Mouse (Mus musculus) heart, embryonic 16.5 days (tissue): ENCODE data around the gene Wdr90. TPM values are rescaled to one million over a fixed set of nuclear protein-coding genes. Genes with fewer than 3 reads are reported as not detected.

Experiments
- ATAC-seq: fragments of 200-750 bp; cut with Nextera tagmentation; replicated peaks from 2 replicates; pipeline ENCODE4 v1.8.0; 2017; ENCODE audit warnings: moderate number of reproducible peaks; ENCODE audit not compliant: insufficient read depth, low FRiP score; ENCODE audit errors: extremely low read depth
- H3K27ac ChIP-seq: fragments of 300-500 bp; sonication (generic); 2 replicates; pipeline ENCODE4 v1.5.1; 2014; ENCODE audit warnings: mild to moderate bottlenecking, low read length, control low read depth, moderate library complexity
- H3K27me3 ChIP-seq: fragments of 300-500 bp; sonication (generic); 2 replicates; pipeline ENCODE4 v1.6.1; 2014; ENCODE audit warnings: low read length, mixed read lengths; ENCODE audit not compliant: control insufficient read depth, insufficient read depth
- H3K36me3 ChIP-seq: fragments of 300-500 bp; sonication (generic); 2 replicates; pipeline ENCODE4 v1.6.1; 2014; ENCODE audit not compliant: control insufficient read depth, insufficient read depth
- H3K4me1 ChIP-seq: fragments of 300-500 bp; sonication (generic); 2 replicates; pipeline ENCODE4 v1.6.1; 2014; ENCODE audit warnings: low read length, mixed read lengths; ENCODE audit not compliant: control insufficient read depth, insufficient read depth
- H3K4me2 ChIP-seq: fragments of 300-500 bp; sonication (generic); 2 replicates; pipeline ENCODE4 v1.6.1; 2014; ENCODE audit warnings: low read depth, mild to moderate bottlenecking, control low read depth, low read length
- H3K4me3 ChIP-seq: fragments of 300-500 bp; sonication (generic); 2 replicates; pipeline ENCODE4 v1.5.1; 2014; ENCODE audit warnings: mild to moderate bottlenecking, control low read depth, low read length
- H3K9ac ChIP-seq: fragments of 300-500 bp; sonication (generic); 2 replicates; pipeline ENCODE4 v1.6.1; 2014; ENCODE audit warnings: low read length, control low read depth
- H3K9me3 ChIP-seq: fragments of 300-500 bp; sonication (generic); replicated peaks from 2 replicates; pipeline ENCODE4 v1.6.1; 2016; ENCODE audit warnings: low read length; ENCODE audit not compliant: control insufficient read depth
- WGBS: fragments of 180-500 bp; shearing (Covaris S2); extraction: QIAGEN DNeasy Blood & Tissue Kit; methylation state at CpG from one replicate; pipeline ENCODE4 v1.1.7; 2014; 5-methylcytosine and 5-hydroxymethylcytosine counted together
- polyA plus RNA-seq: library from polyadenylated mRNA; unstranded; fragments of >200 nt; fragmentation: Nextera tagmentation; extraction: Ambion mirVana; gene quantifications from 2 replicates; pipeline ENCODE4 v1.2.1, GENCODE M21; 2015

Wdr90 gene
- 13.1 and 15.0 TPM in 2 replicates for polyA plus RNA-seq

- 4% methylated on average over 65 of the region's 65 CpGs for WGBS
- ATAC-seq = peak; percentile 92
- no peaks in the 10 kb centered on the region for H3K27me3 ChIP-seq
Observed at GRCm38 (mm10) chr17:25860832-25861703, at the start of gene Wdr90. Wdr90 (minus strand) TSS chr17:25861501.

DNA sequence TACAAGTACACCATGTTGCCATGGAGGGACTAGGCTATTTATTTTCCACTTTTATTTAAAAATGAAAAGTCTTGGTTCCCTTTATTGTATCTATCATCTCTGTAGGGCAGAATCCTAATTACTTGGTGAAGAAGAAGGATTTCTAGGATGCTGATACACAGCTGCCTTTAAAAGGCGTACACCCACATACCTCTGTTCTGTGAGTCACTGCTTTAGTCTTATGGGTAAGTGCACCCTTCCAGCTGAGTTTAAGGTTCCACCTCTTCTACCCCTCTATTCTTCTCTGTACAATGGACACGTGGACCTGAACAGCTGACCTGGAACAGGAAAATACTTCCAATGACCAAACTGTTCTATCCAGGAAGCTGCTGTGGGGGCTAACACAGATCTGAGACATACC is 46.3 kb upstream of the Wdr90 start:
- H3K9me3 ChIP-seq = no peaks in the 10 kb centered on the region
- ATAC-seq = no peak
- no peak overlapping the region for H3K9ac ChIP-seq
- H3K4me2 ChIP-seq = no peak overlapping the region
- H3K4me3 ChIP-seq = no peak overlapping the region
- no peak overlapping the region for H3K27ac ChIP-seq
- H3K4me1 ChIP-seq = no peaks in the 10 kb centered on the region
- WGBS = 77% methylated on average over 2 of the region's 2 CpGs
- H3K27me3 ChIP-seq = no peaks in the 10 kb centered on the region
- no peaks in the 10 kb centered on the region for H3K36me3 ChIP-seq

More at GRCm38 (mm10) chr17:25860832-25861703, at the start of gene Wdr90:
- H3K4me2 ChIP-seq = peak within 1 kb of the TSS; percentile 94
- no peaks in the 10 kb centered on the region for H3K36me3 ChIP-seq
- peaks cover 13% of the 10 kb centered on the region for H3K4me1 ChIP-seq
- H3K27ac ChIP-seq = peak within 1 kb of the TSS; percentile 79
- H3K9ac ChIP-seq = peak within 1 kb of the TSS; percentile 85
- H3K9me3 ChIP-seq = no peaks in the 10 kb centered on the region
- H3K4me3 ChIP-seq = peak within 1 kb of the TSS; percentile 75

DNA sequence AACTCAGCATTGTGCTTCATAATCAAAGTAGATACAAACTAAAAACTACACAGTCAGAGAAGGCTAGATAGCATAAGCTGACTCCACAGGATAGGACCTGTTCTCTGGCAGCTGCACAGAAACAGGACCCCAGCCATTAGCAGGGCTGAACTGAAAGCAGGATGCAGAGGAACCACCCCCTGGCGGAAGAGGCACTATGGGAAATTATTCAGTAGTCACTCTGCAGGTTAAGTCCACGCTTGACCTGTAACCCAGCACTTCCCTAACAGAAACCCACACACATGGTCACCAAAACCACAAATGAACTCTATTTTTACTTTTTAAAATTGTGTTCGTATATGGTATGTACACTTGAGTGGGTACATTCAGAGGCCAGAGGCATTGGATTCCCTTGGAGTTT is 41.8 kb upstream of the Wdr90 start:
- H3K9me3 ChIP-seq = no peaks in the 10 kb centered on the region
- no peak overlapping the region for H3K4me2 ChIP-seq
- H3K27me3 ChIP-seq = no peaks in the 10 kb centered on the region
- H3K4me3 ChIP-seq = no peak overlapping the region
- no peaks in the 10 kb centered on the region for H3K4me1 ChIP-seq
- ATAC-seq = no peak
- 0 out of 2 replicates have a peak, but pooled peaks cover 5% of the 10 kb centered on the region for H3K36me3 ChIP-seq
- H3K9ac ChIP-seq = no peak overlapping the region
- 78% methylated on average over 3 of the region's 3 CpGs for WGBS
- no peak overlapping the region for H3K27ac ChIP-seq

DNA sequence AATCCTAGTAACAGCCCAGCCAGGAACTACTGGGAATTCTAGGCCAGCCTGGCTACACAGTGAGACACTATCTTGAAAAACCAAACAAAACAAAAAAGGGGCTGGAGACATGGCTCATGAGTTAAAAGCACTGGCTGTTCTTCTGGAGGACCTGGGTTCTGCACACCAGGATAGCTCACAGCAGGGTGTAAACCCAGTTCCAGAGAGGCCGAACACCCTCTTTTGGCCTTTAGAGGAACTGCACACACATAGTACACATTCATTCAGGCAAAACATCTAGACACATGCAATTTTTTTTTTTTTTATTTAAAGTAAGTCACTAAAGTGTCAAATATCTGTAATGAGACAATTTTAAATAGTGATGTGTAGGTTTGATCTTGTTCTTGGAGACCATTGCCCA is 38.9 kb upstream of the Wdr90 start:
- Histone ChIP-seq H3K36me3 (0 out of 2 replicates have a peak, but pooled peaks cover 5% of the 10 kb centered on the region), H3K27me3 (no peaks in the 10 kb centered on the region), H3K4me3 (no peak overlapping the region), H3K9me3 (no peaks in the 10 kb centered on the region), H3K27ac (no peak overlapping the region), H3K9ac (no peak overlapping the region), H3K4me1 (no peaks in the 10 kb centered on the region), H3K4me2 (no peak overlapping the region)
- ATAC-seq = no peak
- 95% methylated on average over 1 of the region's 1 CpGs for WGBS

DNA sequence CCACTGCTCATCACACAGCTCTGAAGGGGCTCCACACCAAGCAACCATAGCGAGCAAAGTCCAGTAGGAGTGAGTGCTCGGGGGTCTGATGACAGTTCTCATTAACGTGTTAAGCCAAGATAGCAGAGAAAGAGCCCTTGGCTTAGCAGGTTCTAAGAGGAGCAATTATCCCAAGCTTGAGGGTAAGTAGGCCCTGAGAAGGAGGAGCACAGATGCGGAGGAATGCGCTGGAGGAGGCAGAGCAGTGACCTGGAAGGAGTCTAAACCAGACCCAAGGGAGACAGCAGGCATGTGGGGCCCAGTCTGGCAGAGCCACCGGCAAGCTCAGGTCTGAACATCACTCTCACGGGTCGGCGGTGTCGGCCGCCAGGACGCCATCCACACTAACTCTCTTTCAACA is 34.6 kb upstream of the Wdr90 start:
- no peak for ATAC-seq
- no peaks in the 10 kb centered on the region for H3K9me3 ChIP-seq
- 58% methylated on average over 12 of the region's 12 CpGs for WGBS
- no peak overlapping the region for H3K4me2 ChIP-seq
- H3K36me3 ChIP-seq = 0 out of 2 replicates have a peak, but pooled peaks cover 5% of the 10 kb centered on the region
- no peak overlapping the region for H3K4me3 ChIP-seq
- 0 out of 2 replicates have a peak, but pooled peaks cover 2% of the 10 kb centered on the region for H3K4me1 ChIP-seq
- H3K27ac ChIP-seq = no peak overlapping the region
- no peaks in the 10 kb centered on the region for H3K27me3 ChIP-seq
- H3K9ac ChIP-seq = no peak overlapping the region

GRCm38 (mm10) chr17:25895415-25895814 is 34.1 kb upstream of the Wdr90 start:
- no peak overlapping the region for H3K9ac ChIP-seq
- 38% methylated on average over 2 of the region's 2 CpGs for WGBS
- H3K36me3 ChIP-seq = 0 out of 2 replicates have a peak, but pooled peaks cover 4% of the 10 kb centered on the region
- no peak for ATAC-seq
- no peak overlapping the region for H3K4me2 ChIP-seq
- no peaks in the 10 kb centered on the region for H3K27me3 ChIP-seq
- no peak overlapping the region for H3K4me3 ChIP-seq
- 0 out of 2 replicates have a peak, but pooled peaks cover 2% of the 10 kb centered on the region for H3K4me1 ChIP-seq
- no peak overlapping the region for H3K27ac ChIP-seq
- no peaks in the 10 kb centered on the region for H3K9me3 ChIP-seq

DNA sequence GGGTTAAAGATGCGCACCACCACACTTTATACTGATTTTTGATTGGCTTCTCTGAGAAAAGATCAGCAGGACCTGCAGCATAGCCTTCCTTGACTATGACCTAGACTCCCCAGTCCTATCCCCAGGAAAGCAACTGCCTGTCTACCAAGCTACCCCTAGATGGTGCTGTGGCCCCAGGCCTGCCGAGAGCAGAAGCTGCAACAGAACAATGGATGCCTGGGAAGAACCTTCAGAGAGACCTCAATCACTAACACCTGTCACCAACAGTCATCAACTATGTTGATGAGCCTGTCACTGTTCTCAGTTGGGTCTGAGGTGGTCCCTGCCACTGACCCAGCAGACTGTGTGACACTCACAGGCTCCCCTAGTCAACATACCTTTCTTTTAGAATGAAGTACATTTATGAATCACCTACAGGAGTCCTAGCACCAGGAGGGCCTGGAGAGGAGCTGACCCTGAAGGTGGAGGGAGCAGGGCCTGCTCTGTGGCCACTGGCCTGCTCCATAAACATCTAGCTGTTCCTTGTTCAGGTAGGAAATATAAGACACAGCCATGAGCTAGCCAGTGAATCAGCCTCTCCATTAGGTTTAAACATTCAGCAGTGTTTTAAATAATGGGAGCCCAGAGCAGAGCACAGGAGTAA is 32.8 kb upstream of the Wdr90 start:
- ATAC-seq = peak; percentile 83

GRCm38 (mm10) chr17:25888837-25889236 is 27.5 kb upstream of the Wdr90 start:
- H3K9ac ChIP-seq = no peak overlapping the region
- no peak for ATAC-seq

More for the DNA sequence above, 32.8 kb upstream of the Wdr90 start:
- Histone ChIP-seq H3K4me3 (no peak overlapping the region), H3K9ac (no peak overlapping the region), H3K9me3 (no peaks in the 10 kb centered on the region), H3K27me3 (no peaks in the 10 kb centered on the region), H3K4me1 (0 out of 2 replicates have a peak, but pooled peaks cover 2% of the 10 kb centered on the region), H3K27ac (no peak overlapping the region), H3K4me2 (no peak overlapping the region), H3K36me3 (0 out of 2 replicates have a peak, but pooled peaks cover 7% of the 10 kb centered on the region)
- 34% methylated on average over 2 of the region's 2 CpGs for WGBS

DNA sequence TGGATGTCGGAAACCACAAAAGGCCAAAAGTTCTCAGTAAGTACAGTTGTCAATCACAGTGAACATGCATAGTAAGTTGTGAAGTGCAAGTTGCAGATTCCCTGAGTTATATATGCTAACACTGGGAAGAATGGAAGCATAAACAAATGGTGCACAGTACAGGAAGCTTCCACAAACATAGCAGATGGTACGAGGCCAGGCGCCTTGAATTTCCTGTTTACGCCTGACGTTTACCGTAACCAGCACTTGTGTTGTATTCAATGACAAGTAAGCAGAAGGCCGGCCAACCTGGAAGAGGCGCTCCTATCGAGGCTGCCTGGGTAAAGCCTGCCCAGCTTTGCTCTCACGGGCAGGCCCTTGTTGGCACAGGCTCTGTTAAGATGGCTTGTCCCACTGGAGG is 26.2 kb upstream of the Wdr90 start:
- no peaks in the 10 kb centered on the region for H3K27me3 ChIP-seq
- no peaks in the 10 kb centered on the region for H3K9me3 ChIP-seq
- no peak overlapping the region for H3K9ac ChIP-seq
- no peak overlapping the region for H3K4me3 ChIP-seq
- 78% methylated on average over 10 of the region's 10 CpGs for WGBS
- H3K36me3 ChIP-seq = peaks cover 23% of the 10 kb centered on the region
- H3K4me2 ChIP-seq = no peak overlapping the region
- H3K27ac ChIP-seq = no peak overlapping the region
- no peaks in the 10 kb centered on the region for H3K4me1 ChIP-seq
- no peak for ATAC-seq

More at GRCm38 (mm10) chr17:25888837-25889236, 27.5 kb upstream of the Wdr90 start:
- 69% methylated on average over 3 of the region's 3 CpGs for WGBS
- Histone ChIP-seq H3K4me2 (no peak overlapping the region), H3K4me3 (no peak overlapping the region), H3K27ac (no peak overlapping the region), H3K27me3 (no peaks in the 10 kb centered on the region), H3K36me3 (peaks cover 14% of the 10 kb centered on the region; the same call in 1 of the 2 replicates), H3K9me3 (no peaks in the 10 kb centered on the region), H3K4me1 (no peaks in the 10 kb centered on the region)
